Mouse (Mus musculus): Measurements from ENCODE around the gene 1700016D06Rik.

DNA sequence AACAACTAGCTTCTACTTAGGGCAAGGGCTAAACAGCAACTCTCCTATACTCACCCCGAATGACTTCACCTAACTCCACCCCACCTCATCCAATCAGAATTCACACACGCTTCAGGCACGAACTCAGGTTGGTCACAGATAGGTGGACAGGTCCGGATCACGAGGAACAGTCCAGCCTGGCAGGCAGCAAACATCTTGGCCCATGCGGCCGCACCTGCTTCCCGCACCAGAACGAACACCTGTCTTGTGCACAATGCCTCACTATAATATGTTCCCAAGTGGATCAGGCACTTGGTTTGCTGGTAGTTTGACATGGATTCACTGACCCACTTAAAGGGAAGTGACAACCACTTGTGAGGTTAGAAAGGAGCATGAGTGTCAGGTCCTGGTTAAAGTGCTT is 92.0 kb downstream of the 1700016D06Rik start:
- TF ChIP-seq TAL1 (IDR thresholded peaks at IDR 0.05; ENCODE audit: low read length) (no peak), E2F4 (IDR thresholded peaks at IDR 0.05; ENCODE audit: borderline replicate concordance, low read depth, low read length) (no peak), MAX (IDR thresholded peaks at IDR 0.05; ENCODE audit: low read length) (no peak)

Measured in MEL (cell line).